Mouse (Mus musculus) layer of hippocampus, postnatal 10 days (tissue): Measurements from ENCODE around the gene Lrch3. TPM values are rescaled to one million over a fixed set of nuclear protein-coding genes. Genes with fewer than 3 reads are reported as not detected.
"Not testable (repeated sequence)": the region's sequence is repeated elsewhere in the genome, so short reads cannot be mapped to it uniquely, and the experiment has no call there.

Source experiments
- DNase-seq, 2 experiments: peaks; one replicate each; pipeline ENCODE4 v3.0.0; 2021; ENCODE audit warnings: low spot score in 2 of 2
- total RNA-seq, 2 experiments: library from RNA; stranded (reverse); gene quantifications; 2 replicates each; pipeline ENCODE4 v1.2.3; 2021

Lrch3 gene
- total RNA-seq, 2 experiments from 2014 or later: 34.3 to 37.1 TPM

GRCm38 (mm10) chr16:33049809-33050208 is 135.9 kb downstream of the Lrch3 start:
- DNase-seq: no peak

- DNase-seq: no peak
These were observed 139.2 kb downstream of the Lrch3 start for GRCm38 (mm10) chr16:33053141-33053540.

DNA sequence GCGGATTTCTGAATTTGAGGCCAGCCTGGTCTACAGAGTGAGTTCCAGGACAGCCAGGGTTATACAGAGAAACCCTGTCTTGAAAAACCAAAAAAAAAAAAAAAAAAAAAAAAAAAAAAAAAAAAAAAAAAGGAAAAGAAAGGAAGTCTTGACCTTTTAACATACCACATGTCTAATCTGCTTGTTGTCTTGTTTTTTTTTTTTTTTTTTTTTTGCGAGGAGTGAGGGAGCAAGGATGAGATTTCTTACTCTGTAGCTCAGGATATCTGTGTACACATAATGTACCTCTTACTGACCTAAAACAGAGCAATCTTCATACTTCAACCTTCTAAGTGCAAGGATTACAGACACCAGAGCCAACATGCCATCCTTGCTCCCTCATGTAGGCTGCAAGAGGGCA is 141.0 kb downstream of the Lrch3 start:
- not testable (repeated sequence) for DNase-seq

DNA sequence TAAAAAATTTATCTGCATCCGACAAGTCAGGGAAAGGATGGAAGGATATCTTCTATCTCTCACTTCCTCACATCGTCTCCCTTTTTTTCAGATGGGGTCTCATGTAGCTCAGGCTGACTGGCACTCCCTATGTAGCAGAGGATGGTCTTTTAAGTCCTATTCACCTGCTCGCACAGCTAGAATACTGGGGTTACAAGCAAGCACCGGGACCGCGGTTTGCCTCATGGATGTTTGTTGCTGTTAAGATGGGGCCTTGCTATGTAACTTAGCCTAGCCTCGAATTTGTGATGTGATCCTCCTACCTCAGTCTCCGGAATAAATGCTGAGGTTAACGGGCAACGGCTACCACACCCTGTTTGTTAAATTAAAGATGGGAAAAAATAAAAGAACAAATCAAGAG is 141.8 kb downstream of the Lrch3 start:
- DNase-seq: peak in 1 of 2 experiments; percentile 19

DNA sequence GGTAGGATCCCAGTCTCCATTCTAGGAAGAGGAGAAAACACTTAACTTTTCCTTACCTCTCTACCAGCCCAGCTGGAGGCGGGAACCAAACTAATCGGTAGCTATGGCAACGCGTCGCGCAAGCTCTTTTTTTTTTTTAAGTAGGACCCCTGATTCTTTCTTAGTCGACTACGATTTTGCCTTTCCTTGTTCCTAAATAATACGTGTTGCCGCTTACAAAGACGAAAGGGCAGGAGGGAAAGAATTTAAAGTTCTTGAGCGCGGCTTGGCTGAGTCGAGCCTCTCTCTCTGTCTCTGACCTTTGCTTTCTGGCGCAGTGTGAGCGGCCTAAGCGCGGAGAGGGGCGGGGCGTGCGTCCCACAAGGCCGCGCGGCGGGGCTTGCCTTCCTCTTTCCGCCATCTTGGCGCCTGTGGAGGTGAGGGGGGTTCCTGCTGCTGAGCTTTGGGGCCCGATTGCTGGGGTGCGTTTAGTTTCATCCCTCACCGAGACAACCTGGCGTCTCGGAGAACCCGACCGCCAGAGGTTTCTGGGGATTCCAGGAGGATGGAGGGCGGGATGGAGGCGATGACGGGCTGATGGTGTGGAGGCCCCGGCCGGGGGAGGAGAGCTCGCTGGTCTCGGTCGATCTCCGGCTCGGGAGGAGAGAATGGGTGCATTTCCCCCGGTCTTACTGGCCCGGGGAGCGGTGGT is 142.3 kb downstream of the Lrch3 start, which contains the start of the genes Iqcg and Rpl35a:
Iqcg (minus strand) TSS at position 124 of the 691 bp plus-strand sequence.
Rpl35a (plus strand) TSS at position 359 of the 691 bp plus-strand sequence.
- DNase-seq: peak; percentile 90 to 93

DNA sequence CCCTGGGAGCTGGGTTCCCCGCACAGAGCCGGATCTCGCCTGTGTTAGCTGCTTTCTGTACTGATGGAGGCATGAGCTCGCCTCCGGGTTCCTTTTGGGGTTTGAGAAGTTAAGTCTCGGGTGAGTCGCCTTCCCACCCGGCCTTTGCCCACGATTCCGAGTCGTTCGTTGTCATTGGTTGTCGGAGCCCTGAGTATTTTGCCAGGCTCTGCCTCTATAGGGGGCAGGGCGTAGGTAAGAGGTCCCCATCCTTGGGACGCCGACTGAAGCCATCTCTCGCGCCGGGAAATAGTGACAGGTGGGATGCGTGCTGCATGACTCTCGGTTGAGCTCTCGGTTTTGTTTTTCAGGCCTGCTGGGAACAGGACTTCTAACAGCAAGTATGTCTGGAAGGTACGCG is 142.9 kb downstream of the Lrch3 start:
- DNase-seq: no peak

DNA sequence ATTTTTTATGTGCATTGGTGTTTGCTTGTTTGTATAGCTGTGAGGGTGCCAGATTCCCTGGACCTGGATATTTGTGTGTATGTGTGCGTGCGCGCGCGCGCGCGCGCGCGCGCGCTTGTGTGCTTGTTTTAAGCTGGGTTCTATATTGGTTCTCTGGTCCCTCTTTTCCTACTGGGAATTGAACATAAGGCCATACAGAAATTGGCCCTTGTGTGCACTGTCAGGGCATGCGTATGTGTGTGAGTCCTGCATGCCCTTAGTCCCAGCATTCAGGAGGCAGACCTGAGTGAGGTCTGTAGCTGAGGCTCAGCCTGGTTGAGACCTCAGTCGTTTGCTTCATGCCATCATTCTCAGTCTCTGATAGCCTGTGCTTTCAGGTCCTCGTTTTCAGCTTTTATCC is 144.1 kb downstream of the Lrch3 start:
- DNase-seq: no peak

DNA sequence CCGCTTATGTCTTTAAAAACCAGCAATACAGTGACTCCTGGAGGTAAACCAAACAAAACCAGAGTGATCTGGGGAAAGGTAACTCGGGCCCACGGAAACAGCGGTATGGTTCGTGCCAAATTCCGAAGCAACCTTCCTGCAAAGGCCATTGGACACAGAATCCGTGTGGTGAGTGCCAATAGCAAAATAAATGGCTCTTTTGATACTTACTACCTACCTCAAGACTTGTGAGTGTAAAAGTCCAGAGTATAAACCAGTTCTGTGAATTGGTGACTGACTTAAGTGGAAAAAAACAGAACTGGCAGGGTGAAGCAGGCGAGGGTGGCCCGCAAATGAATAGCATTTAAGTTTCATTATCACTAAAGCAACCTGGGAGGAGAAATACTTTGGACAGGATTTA is 144.8 kb downstream of the Lrch3 start:
- not testable (repeated sequence) for DNase-seq

- no peak for DNase-seq
These were observed 145.6 kb downstream of the Lrch3 start for GRCm38 (mm10) chr16:33059471-33059870.

GRCm38 (mm10) chr16:33060926-33061325 is 147.0 kb downstream of the Lrch3 start:
- DNase-seq: no peak

- no peak for DNase-seq
These were observed 147.5 kb downstream of the Lrch3 start for GRCm38 (mm10) chr16:33061400-33061799.

DNA sequence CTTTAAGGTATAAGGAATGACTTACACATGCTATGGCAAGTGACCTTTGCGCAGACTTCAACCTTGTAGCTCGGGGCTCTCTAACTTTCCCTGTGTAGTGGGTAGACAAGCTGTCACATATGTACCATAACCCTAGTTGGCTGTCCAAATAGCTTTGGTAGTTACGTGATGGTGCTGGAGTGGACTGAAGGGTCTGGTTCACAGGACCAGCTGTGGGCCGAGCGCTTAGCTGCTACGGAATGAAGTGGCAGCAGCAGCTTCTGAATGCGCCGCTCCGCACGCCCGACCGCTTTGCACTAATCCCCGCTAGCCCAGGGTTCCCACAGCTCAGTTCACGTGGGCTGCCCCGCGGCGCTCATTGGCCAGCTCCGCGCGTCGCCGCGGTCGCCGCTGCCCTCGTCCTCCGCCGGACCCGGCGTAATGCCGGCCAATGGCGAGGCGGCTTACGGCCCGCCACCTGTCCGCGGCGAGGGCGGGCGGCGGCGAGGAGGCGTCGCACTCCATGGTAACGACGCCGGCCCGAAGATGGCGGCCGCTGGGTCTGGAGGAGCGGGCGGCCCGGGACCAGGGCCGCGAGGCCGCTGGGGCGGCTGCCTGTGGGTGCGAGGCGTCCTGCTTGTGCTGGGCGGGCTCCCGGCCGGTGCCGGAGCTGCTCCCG is 148.3 kb downstream of the Lrch3 start, which contains the start of gene Lmln:
Lmln (plus strand) TSS at position 498 of the 658 bp plus-strand sequence.
- DNase-seq: peak; percentile 81 to 88

GRCm38 (mm10) chr16:33062682-33063131 is 148.8 kb downstream of the Lrch3 start:
- DNase-seq: peak; percentile 60 to 70

- DNase-seq: peak in 1 of 2 experiments; percentile 14
These were observed 149.4 kb downstream of the Lrch3 start for GRCm38 (mm10) chr16:33063267-33063666.

GRCm38 (mm10) chr16:33064636-33065035 is 150.7 kb downstream of the Lrch3 start:
- no peak for DNase-seq

Other genes starting within 250 kb of the Lrch3 start
- gene Muc4, start 178.2 kb upstream of the Lrch3 start, total RNA-seq: not detected
- gene Muc20, start 116.7 kb upstream of the Lrch3 start, total RNA-seq: not detected
- gene Smbd1, start 103.6 kb upstream of the Lrch3 start, total RNA-seq: not detected
- gene Fyttd1, start 36.6 kb upstream of the Lrch3 start, total RNA-seq: 100 to 1,000 TPM; 134 to 147 TPM
- 10 to 100 TPM; 55.0 to 61.3 TPM for gene Rubcn, start 36.3 kb upstream of the Lrch3 start, total RNA-seq
- 1 to 10 TPM; 4.6 to 7.1 TPM for gene Iqcg, start 142.1 kb downstream of the Lrch3 start, total RNA-seq
- 100 to 1,000 TPM; 278 to 280 TPM for gene Rpl35a, start 142.4 kb downstream of the Lrch3 start, total RNA-seq
- 10 to 100 TPM; 16.0 to 18.4 TPM for gene Lmln, start 148.4 kb downstream of the Lrch3 start, total RNA-seq